Mouse (Mus musculus) heart, embryonic 14.5 days (tissue): ENCODE results near the gene Atox1. TPM values are rescaled to one million over a fixed set of nuclear protein-coding genes. Genes with fewer than 3 reads are reported as not detected.

Source experiments
- ATAC-seq: fragments of 200-750 bp; cut with Nextera tagmentation; 2 replicates; pipeline ENCODE4 v1.8.0; 2017; ENCODE audit warnings: low read depth, moderate TSS enrichment; ENCODE audit not compliant: insufficient number of reproducible peaks, insufficient read depth, low FRiP score
- H3K27ac ChIP-seq, 2 experiments: fragments of 200-500 bp in 1 of 2; fragments of 300-500 bp in 1 of 2; sonication (generic) in 1 of 2; replicated peaks in 1 of 2; 2 replicates each; pipeline ENCODE4 v1.5.1; 2012 to 2014; ENCODE audit warnings: low read depth in 2 of 2, low read length in 2 of 2, control low read depth in 1 of 2, mild to moderate bottlenecking in 1 of 2, mixed read lengths in 1 of 2; ENCODE audit not compliant: control insufficient read depth in 1 of 2, insufficient read depth in 1 of 2
- H3K27me3 ChIP-seq: fragments of 300-500 bp; sonication (generic); 2 replicates; pipeline ENCODE4 v1.6.1; 2014; ENCODE audit warnings: mild to moderate bottlenecking, low read length, control low read depth; ENCODE audit not compliant: control insufficient read depth, insufficient read depth
- H3K36me3 ChIP-seq: fragments of 300-500 bp; sonication (generic); 2 replicates; pipeline ENCODE4 v1.6.1; 2014; ENCODE audit warnings: mild to moderate bottlenecking, control low read depth, low read length, mixed read lengths; ENCODE audit not compliant: control insufficient read depth, insufficient read depth
- H3K4me1 ChIP-seq, 2 experiments: fragments of 200-500 bp in 1 of 2; fragments of 300-500 bp in 1 of 2; sonication (generic) in 1 of 2; 2 replicates each; pipeline ENCODE4 v1.6.1; 2012 to 2014; ENCODE audit warnings: low read length in 2 of 2, control low read depth in 1 of 2, mixed read lengths in 1 of 2; ENCODE audit not compliant: control insufficient read depth in 2 of 2, insufficient read depth in 2 of 2
- H3K4me2 ChIP-seq: fragments of 300-500 bp; sonication (generic); 2 replicates; pipeline ENCODE4 v1.6.1; 2014; ENCODE audit warnings: mild to moderate bottlenecking, low read length
- H3K4me3 ChIP-seq, 2 experiments: fragments of 200-500 bp in 1 of 2; fragments of 300-500 bp in 1 of 2; sonication (generic) in 1 of 2; 2 replicates each; pipeline ENCODE4 v1.5.1; 2012 to 2014; ENCODE audit warnings: low read length in 2 of 2, mild to moderate bottlenecking in 2 of 2, control low read depth in 1 of 2, low read depth in 1 of 2, moderate library complexity in 1 of 2; ENCODE audit not compliant: control insufficient read depth in 1 of 2, insufficient read depth in 1 of 2
- H3K9ac ChIP-seq: fragments of 300-500 bp; sonication (generic); 2 replicates; pipeline ENCODE4 v1.6.1; 2014; ENCODE audit warnings: mild to moderate bottlenecking, low read length
- H3K9me3 ChIP-seq: fragments of 300-500 bp; sonication (generic); 2 replicates; pipeline ENCODE4 v1.6.1; 2016; ENCODE audit warnings: low read length, control low read depth; ENCODE audit not compliant: control insufficient read depth
- WGBS: fragments of 180-500 bp; shearing (Covaris S2); extraction: QIAGEN DNeasy Blood & Tissue Kit; methylation state at CpG from one replicate; pipeline ENCODE4 v1.1.7; 2014; 5-methylcytosine and 5-hydroxymethylcytosine counted together
- polyA plus RNA-seq: library from polyadenylated mRNA; unstranded; fragments of >200 nt; fragmentation: Nextera tagmentation; extraction: Ambion mirVana; gene quantifications from 2 replicates; pipeline ENCODE4 v1.2.1, GENCODE M21; 2014

Atox1 gene
- polyA plus RNA-seq, 1 experiment from 2014 or later, result 354 TPM

GRCm38 (mm10) chr11:55465177-55465576 lies 4.1 kb upstream of the Atox1 start:
- WGBS, result 79% methylated on average over 3 of the region's 3 CpGs
- Histone ChIP-seq H3K27me3 (no peaks in the 10 kb centered on the region), H3K9me3 (no peaks in the 10 kb centered on the region), H3K36me3 (no peaks in the 10 kb centered on the region), H3K9ac (no peak overlapping the region), H3K4me3 (no peak overlapping the region), H3K4me1 (peaks cover 12 to 15% of the 10 kb centered on the region in 2 experiments), H3K27ac (no peak overlapping the region), H3K4me2 (no peak overlapping the region)
- no peak for ATAC-seq

GRCm38 (mm10) chr11:55464707-55465106 lies 3.7 kb upstream of the Atox1 start:
- H3K9ac ChIP-seq, result no peak overlapping the region
- H3K4me3 ChIP-seq, result no peak overlapping the region

GRCm38 (mm10) chr11:55462149-55462548 lies 1.1 kb upstream of the Atox1 start:
- Histone ChIP-seq H3K9ac (no peak overlapping the region), H3K4me1 (peaks cover 13 to 15% of the 10 kb centered on the region in 2 experiments), H3K27ac (no peak overlapping the region), H3K9me3 (no peaks in the 10 kb centered on the region), H3K4me3 (no peak overlapping the region), H3K27me3 (no peaks in the 10 kb centered on the region), H3K36me3 (peaks cover 3% of the 10 kb centered on the region; the same call in 1 of the 2 replicates), H3K4me2 (no peak overlapping the region)
- ATAC-seq, result no peak
- 94% methylated on average over 9 of the region's 9 CpGs for WGBS

More at GRCm38 (mm10) chr11:55464707-55465106, 3.7 kb upstream of the Atox1 start:
- Histone ChIP-seq H3K4me2 (no peak overlapping the region), H3K9me3 (no peaks in the 10 kb centered on the region), H3K4me1 (peaks cover 16 to 20% of the 10 kb centered on the region in 2 experiments), H3K27me3 (no peaks in the 10 kb centered on the region), H3K27ac (no peak overlapping the region), H3K36me3 (no peaks in the 10 kb centered on the region)
- no peak for ATAC-seq
- WGBS, result 81% methylated on average over 10 of the region's 10 CpGs

GRCm38 (mm10) chr11:55460559-55461018 lies 450 bp downstream of the Atox1 start:
- peak; percentile 28 for ATAC-seq
- Histone ChIP-seq H3K4me2 (peak overlapping the region; percentile 92), H3K27ac (peak overlapping the region; percentile 56 to 83), H3K27me3 (no peaks in the 10 kb centered on the region), H3K4me3 (peak overlapping the region; percentile 78 to 83), H3K36me3 (peaks cover 3% of the 10 kb centered on the region; the same call in 1 of the 2 replicates), H3K9me3 (no peaks in the 10 kb centered on the region), H3K4me1 (peaks cover 13 to 15% of the 10 kb centered on the region in 2 experiments), H3K9ac (peak overlapping the region; percentile 77)
- WGBS, result under 1% methylated on average over 17 of the region's 17 CpGs

- H3K4me3 ChIP-seq, result peak overlapping the region; percentile 78 to 83
- peaks cover 4% of the 10 kb centered on the region; the same call in 1 of the 2 replicates for H3K36me3 ChIP-seq
- ATAC-seq, result no peak
- H3K27me3 ChIP-seq, result no peaks in the 10 kb centered on the region
- H3K27ac ChIP-seq, result peak overlapping the region in 1 of 2 experiments; percentile 83; a peak in 2 of 4 replicates
- no peaks in the 10 kb centered on the region for H3K9me3 ChIP-seq
- 6% methylated on average over 3 of the region's 3 CpGs for WGBS
- peaks cover 13 to 15% of the 10 kb centered on the region in 2 experiments for H3K4me1 ChIP-seq
- H3K4me2 ChIP-seq, result peak overlapping the region; percentile 92
- peak overlapping the region; percentile 77 for H3K9ac ChIP-seq
These were observed 1.0 kb downstream of the Atox1 start for GRCm38 (mm10) chr11:55459850-55460558.

- Histone ChIP-seq H3K4me1 (peaks cover 13 to 15% of the 10 kb centered on the region in 2 experiments), H3K36me3 (peaks cover 17% of the 10 kb centered on the region), H3K4me3 (no peak overlapping the region), H3K9ac (no peak overlapping the region), H3K9me3 (no peaks in the 10 kb centered on the region), H3K27ac (no peak overlapping the region), H3K4me2 (no peak overlapping the region), H3K27me3 (no peaks in the 10 kb centered on the region)
- ATAC-seq, result no peak
- WGBS, result 61% methylated on average over 4 of the region's 4 CpGs
These were observed 2.5 kb downstream of the Atox1 start for GRCm38 (mm10) chr11:55458501-55458900.

- Histone ChIP-seq H3K27ac (no peak overlapping the region), H3K4me2 (no peak overlapping the region), H3K9ac (no peak overlapping the region), H3K4me1 (peaks cover 8 to 13% of the 10 kb centered on the region in 2 experiments), H3K9me3 (no peaks in the 10 kb centered on the region), H3K36me3 (peaks cover 36% of the 10 kb centered on the region), H3K4me3 (no peak overlapping the region), H3K27me3 (no peaks in the 10 kb centered on the region)
- 76% methylated on average over 2 of the region's 2 CpGs for WGBS
- no peak for ATAC-seq
These were observed 5.9 kb downstream of the Atox1 start for GRCm38 (mm10) chr11:55455166-55455565.
